Mouse (Mus musculus) naive thymus-derived CD4-positive, alpha-beta T cell, adult 2 months (primary cell): Measurements from ENCODE around the gene Mutyh.

Experiments used
- DNase-seq: peaks from one replicate; pipeline ENCODE4 v3.0.0-alpha.2; 2011; ENCODE audit warnings: low read depth

Mutyh gene

GRCm38 (mm10) chr4:116807197-116808129, at the start of gene Mutyh, which contains the start of gene Toe1:
Mutyh (plus strand) TSS chr4:116807723.
Toe1 (minus strand) TSS chr4:116807640.
- peak; percentile 94 for DNase-seq

- no peak for DNase-seq
Observed at GRCm38 (mm10) chr4:116761914-116762313, 45.6 kb upstream of the Mutyh start.

- DNase-seq, result no peak
Observed at GRCm38 (mm10) chr4:116764001-116764400, 43.5 kb upstream of the Mutyh start.

GRCm38 (mm10) chr4:116768510-116768909, 39.0 kb upstream of the Mutyh start:
- no peak for DNase-seq

GRCm38 (mm10) chr4:116769060-116769459, 38.5 kb upstream of the Mutyh start:
- DNase-seq, result no peak

- no peak for DNase-seq
Observed at GRCm38 (mm10) chr4:116776391-116776790, 31.1 kb upstream of the Mutyh start.

- DNase-seq, result no peak
Observed at GRCm38 (mm10) chr4:116777079-116777478, 30.4 kb upstream of the Mutyh start.

- no peak for DNase-seq
Observed at GRCm38 (mm10) chr4:116780541-116780940, 27.0 kb upstream of the Mutyh start.

GRCm38 (mm10) chr4:116781366-116781765, 26.2 kb upstream of the Mutyh start:
- DNase-seq, result no peak

- no peak for DNase-seq
Observed at GRCm38 (mm10) chr4:116782171-116782570, 25.4 kb upstream of the Mutyh start.

- no peak for DNase-seq
Observed at GRCm38 (mm10) chr4:116786587-116786986, 20.9 kb upstream of the Mutyh start.

GRCm38 (mm10) chr4:116787985-116788760, 19.4 kb upstream of the Mutyh start:
- no peak for DNase-seq

- peak; percentile 92 for DNase-seq
Observed at GRCm38 (mm10) chr4:116788956-116789355, 18.6 kb upstream of the Mutyh start.

- no peak for DNase-seq
Observed at GRCm38 (mm10) chr4:116792453-116792852, 15.1 kb upstream of the Mutyh start.

- no peak for DNase-seq
Observed at GRCm38 (mm10) chr4:116794273-116794672, 13.2 kb upstream of the Mutyh start.

- DNase-seq, result no peak
Observed at GRCm38 (mm10) chr4:116796442-116797110, 10.9 kb upstream of the Mutyh start.

- DNase-seq, result peak; percentile 56
Observed at GRCm38 (mm10) chr4:116799901-116800300, 7.6 kb upstream of the Mutyh start.

GRCm38 (mm10) chr4:116811012-116811411, 3.5 kb downstream of the Mutyh start:
- DNase-seq, result no peak

GRCm38 (mm10) chr4:116815276-116815675, 7.8 kb downstream of the Mutyh start:
- no peak for DNase-seq

GRCm38 (mm10) chr4:116817486-116817885, 10.0 kb downstream of the Mutyh start:
- DNase-seq, result no peak

- DNase-seq, result no peak
Observed at GRCm38 (mm10) chr4:116819968-116820901, 12.7 kb downstream of the Mutyh start.
